Mouse (Mus musculus) frontal cortex, postnatal 10 days (tissue): ENCODE results near the gene Med29.

Experiments
- DNase-seq, 2 experiments: peaks; one replicate each; pipeline ENCODE4 v3.0.0; 2022; ENCODE audit warnings: low spot score in 2 of 2, mixed read lengths in 1 of 2

Med29 gene

DNA sequence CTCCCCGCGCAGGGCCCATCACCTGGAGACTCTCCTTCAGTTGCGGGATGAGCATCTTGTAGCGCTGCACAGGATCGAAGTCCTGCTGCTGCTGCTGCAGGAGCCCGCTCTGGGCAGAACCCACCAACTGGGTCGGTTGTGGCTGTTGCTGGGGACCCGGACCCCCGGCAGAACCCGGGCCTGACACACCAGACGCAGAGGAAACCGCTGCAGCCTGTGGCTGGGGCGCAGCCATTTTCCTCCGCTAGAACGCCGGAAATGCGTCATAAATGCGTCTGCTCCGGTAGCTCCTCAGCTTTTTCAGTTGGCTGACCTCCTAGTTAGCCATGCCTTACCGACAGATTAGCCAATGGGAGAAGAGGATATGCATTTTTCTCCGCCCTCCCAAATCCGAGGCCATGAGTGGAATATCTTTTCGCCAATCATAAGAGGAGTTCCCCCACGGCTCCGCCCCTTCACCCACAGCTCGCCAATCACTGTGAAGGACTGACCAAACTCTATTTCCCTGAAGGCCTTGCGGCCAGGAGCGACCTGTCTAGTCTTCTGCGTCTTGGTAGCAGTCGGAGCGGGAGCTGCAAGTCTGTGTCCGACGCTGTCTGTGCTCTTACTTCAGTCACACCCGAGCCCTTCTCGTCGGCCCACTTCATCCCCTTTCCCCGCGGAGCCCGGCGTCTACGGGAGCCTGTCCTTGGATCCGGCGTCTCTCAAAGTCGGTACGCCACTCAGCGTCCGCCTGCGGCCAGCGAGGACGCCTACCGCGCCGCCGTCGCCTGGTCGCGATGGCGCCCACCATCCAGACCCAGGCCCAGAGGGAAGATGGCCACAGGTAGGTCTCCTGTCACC, at the start of gene Med29, which contains the start of gene Paf1:
Gene Med29 (minus strand): TSS at position 280 of the 843 bp plus-strand sequence.
Gene Paf1 (plus strand): TSS at position 523 of the 843 bp plus-strand sequence.
- peak; percentile 96 to 98 for DNase-seq

- no peak for DNase-seq
Measured at GRCm38 (mm10) chr7:28441776-28442485, 49.4 kb upstream of the Med29 start.

GRCm38 (mm10) chr7:28440739-28441138, 48.2 kb upstream of the Med29 start:
- no peak for DNase-seq

- no peak for DNase-seq
Measured at GRCm38 (mm10) chr7:28438771-28439170, 46.3 kb upstream of the Med29 start.

- DNase-seq: no peak
Measured at GRCm38 (mm10) chr7:28437964-28438363, 45.5 kb upstream of the Med29 start.

- peak; percentile 72 to 78 for DNase-seq
Measured at GRCm38 (mm10) chr7:28436932-28437570, 44.5 kb upstream of the Med29 start, which contains the start of gene Gmfg. Gmfg (plus strand) TSS chr7:28437447.

- DNase-seq: peak; percentile 100
Measured at GRCm38 (mm10) chr7:28436271-28436904, 43.9 kb upstream of the Med29 start.

- peak; percentile 46 to 54 for DNase-seq
Measured at GRCm38 (mm10) chr7:28435660-28436259, 43.3 kb upstream of the Med29 start.

DNA sequence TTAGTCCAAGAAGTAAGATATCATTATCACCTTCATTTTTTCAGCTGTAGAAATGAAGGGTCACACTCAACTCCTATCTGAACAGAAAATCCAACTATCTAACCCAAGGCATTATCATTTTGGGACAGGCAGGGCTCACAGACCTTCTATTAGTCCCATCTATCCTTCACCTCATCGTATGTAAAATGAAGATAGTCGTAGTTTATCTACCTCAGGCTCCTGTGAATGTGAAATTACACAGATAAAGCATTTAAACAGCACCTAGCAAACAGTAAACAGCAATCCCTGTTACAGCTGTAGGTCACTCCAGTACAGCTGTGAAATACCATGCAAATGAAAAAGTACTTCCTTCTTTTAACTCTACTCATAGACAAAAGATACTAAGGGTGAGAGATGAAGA, 39.7 kb upstream of the Med29 start:
- no peak for DNase-seq

DNA sequence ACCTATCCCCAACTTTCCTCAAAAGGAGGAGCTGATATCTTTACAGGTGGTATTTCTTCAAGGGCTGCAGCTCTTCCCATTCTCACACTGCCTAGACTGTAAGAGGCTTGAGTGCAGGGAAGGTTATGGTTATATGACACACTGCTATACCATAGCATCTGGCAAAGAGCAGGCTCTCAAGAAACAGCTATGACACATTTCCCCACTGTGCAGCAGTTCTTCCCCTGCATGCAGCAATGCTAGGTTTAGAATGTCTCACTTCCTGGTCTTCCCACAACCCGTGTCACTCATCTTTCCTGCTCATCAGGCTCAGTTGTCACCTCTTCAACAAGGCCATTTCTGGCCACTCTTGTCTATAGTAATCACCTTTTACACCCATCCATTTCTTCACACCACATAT, 38.0 kb upstream of the Med29 start:
- no peak for DNase-seq

DNA sequence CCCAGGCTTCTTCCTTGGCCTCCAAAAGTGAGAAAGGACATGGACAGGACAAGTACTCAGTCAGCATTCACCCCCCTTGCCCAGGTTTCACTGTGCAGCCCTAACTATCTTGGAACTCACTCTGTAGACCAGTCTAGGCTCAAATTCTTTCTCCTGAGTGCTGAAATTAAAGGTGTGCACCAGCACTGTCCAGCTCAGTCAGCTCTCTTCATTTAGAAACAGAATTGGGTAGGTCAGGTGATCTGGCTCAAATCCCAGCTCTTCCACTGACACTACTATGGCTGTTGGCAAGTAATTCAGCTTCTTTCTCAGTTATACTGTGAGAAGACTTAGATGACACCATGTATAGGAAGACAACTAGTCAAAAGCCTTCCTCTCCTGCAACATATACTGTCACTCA, 35.2 kb upstream of the Med29 start:
- no peak for DNase-seq

- no peak for DNase-seq
Measured at GRCm38 (mm10) chr7:28423018-28423417, 30.5 kb upstream of the Med29 start.

GRCm38 (mm10) chr7:28419416-28419815, 26.9 kb upstream of the Med29 start:
- DNase-seq: no peak

- peak in 1 of 2 experiments; percentile 47 for DNase-seq
Measured at GRCm38 (mm10) chr7:28418096-28418670, 25.7 kb upstream of the Med29 start.

DNA sequence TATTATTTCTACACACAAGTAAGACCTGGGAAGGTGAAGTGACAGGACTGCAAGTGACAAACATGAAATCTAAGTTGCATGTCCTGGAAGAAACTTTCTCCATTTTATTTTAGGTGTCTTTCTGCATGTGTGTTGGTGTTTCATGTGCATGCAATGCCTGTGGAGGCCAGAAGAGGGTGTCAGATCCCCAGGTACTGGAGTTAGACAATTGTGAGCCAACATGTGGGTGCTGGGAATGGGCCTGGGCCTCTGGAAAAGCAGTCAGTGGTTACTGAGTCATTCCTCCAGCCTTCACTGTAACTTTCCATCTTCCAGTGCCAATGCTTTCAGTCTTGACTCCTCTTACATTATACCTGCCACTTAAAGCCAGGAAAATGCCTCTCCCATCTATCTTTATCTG, 24.9 kb upstream of the Med29 start:
- DNase-seq: no peak

GRCm38 (mm10) chr7:28412826-28413225, 20.3 kb upstream of the Med29 start:
- no peak for DNase-seq

- no peak for DNase-seq
Measured at GRCm38 (mm10) chr7:28410841-28411475, 18.4 kb upstream of the Med29 start.

- DNase-seq: no peak
Measured at GRCm38 (mm10) chr7:28401942-28402341, 9.4 kb upstream of the Med29 start.

DNA sequence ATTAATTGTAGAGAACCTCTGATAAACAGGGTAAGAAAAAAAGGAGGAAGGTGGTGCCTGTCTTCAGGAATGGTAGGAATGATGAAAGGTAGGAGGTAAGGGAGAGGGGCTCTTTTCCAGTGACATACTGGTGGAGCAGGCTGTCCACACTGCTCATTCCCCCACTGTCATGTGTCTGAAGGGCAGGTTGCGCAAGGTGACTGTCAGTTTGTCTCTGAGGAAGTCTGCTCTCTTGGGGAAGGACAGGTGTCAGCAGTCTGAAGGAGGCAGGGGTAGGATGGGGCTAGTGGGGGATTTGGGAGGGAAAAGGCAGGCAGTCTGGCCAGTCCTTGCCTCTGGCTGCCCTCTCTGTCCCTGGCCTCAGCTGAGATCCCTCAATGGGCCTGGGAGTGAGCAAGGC, 8.5 kb upstream of the Med29 start:
- no peak for DNase-seq

DNA sequence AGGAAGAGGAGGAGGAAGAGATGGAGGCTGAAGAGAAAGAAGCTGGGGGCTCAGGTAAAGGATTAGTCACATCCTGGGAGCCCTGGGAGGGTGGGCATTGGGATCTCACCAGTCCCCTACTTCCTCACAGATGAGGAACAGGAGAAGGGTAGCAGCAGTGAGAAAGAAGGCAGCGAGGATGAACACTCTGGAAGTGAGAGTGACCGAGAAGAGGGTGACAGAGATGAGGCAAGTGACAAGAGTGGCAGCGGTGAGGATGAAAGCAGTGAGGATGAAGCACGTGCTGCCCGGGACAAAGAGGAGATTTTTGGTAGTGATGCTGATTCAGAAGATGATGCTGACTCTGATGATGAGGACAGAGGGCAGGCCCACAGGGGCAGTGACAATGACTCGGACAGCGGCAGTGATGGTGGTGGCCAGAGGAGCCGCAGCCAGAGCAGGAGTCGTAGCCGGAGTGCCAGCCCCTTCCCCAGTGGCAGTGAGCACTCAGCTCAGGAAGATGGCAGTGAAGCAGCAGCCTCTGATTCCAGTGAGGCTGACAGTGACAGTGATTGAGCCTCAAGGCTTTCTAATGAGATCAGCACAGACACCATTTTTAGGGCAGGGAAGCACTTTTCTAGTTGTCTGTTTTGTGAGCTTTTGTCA, 6.3 kb upstream of the Med29 start:
- DNase-seq: no peak
